Mouse (Mus musculus) limb, embryonic 12.5 days (tissue): ENCODE data around the gene Rsrc1. TPM values are rescaled to one million over a fixed set of nuclear protein-coding genes. Genes with fewer than 3 reads are reported as not detected.

Experiments
- ATAC-seq: fragments of 200-750 bp; cut with Nextera tagmentation; 2 replicates; pipeline ENCODE4 v1.8.0; 2017; ENCODE audit warnings: low read depth, moderate TSS enrichment; ENCODE audit not compliant: insufficient number of reproducible peaks, insufficient read depth, low FRiP score, low TSS enrichment
- H3K27ac ChIP-seq: fragments of 300-500 bp; sonication (generic); 2 replicates; pipeline ENCODE4 v1.5.1; 2016; ENCODE audit warnings: mild to moderate bottlenecking, moderate library complexity
- H3K27me3 ChIP-seq: fragments of 300-500 bp; sonication (generic); 2 replicates; pipeline ENCODE4 v1.6.1; 2016; ENCODE audit warnings: mild to moderate bottlenecking, moderate library complexity
- H3K36me3 ChIP-seq: fragments of 300-500 bp; sonication (generic); 2 replicates; pipeline ENCODE4 v1.6.1; 2016; ENCODE audit warnings: mild to moderate bottlenecking, moderate library complexity
- H3K4me1 ChIP-seq: fragments of 300-500 bp; sonication (generic); replicated peaks from 2 replicates; pipeline ENCODE4 v1.6.1; 2016
- H3K4me2 ChIP-seq: fragments of 300-500 bp; sonication (generic); 2 replicates; pipeline ENCODE4 v1.6.1; 2016; ENCODE audit warnings: mild to moderate bottlenecking, moderate library complexity
- H3K4me3 ChIP-seq: fragments of 300-500 bp; sonication (generic); replicated peaks from 2 replicates; pipeline ENCODE4 v1.5.1; 2016; ENCODE audit warnings: mild to moderate bottlenecking
- H3K9ac ChIP-seq: fragments of 300-500 bp; sonication (generic); replicated peaks from 2 replicates; pipeline ENCODE4 v1.6.1; 2016; ENCODE audit warnings: mild to moderate bottlenecking, moderate library complexity
- H3K9me3 ChIP-seq: fragments of 300-500 bp; sonication (generic); 2 replicates; pipeline ENCODE4 v1.6.1; 2016; ENCODE audit warnings: mild to moderate bottlenecking, moderate library complexity
- WGBS: fragments of 180-500 bp; shearing (Covaris S2); methylation state at CpG from one replicate; pipeline ENCODE4 v1.1.7; 2016; 5-methylcytosine and 5-hydroxymethylcytosine counted together
- polyA plus RNA-seq: library from polyadenylated mRNA; unstranded; fragments of >200 nt; fragmentation: Nextera tagmentation; extraction: Ambion mirVana; gene quantifications from 2 replicates; pipeline ENCODE4 v1.2.1, GENCODE M21; 2016

Gene Rsrc1
- polyA plus RNA-seq, 1 experiment from 2014 or later, result 49.5 TPM

DNA sequence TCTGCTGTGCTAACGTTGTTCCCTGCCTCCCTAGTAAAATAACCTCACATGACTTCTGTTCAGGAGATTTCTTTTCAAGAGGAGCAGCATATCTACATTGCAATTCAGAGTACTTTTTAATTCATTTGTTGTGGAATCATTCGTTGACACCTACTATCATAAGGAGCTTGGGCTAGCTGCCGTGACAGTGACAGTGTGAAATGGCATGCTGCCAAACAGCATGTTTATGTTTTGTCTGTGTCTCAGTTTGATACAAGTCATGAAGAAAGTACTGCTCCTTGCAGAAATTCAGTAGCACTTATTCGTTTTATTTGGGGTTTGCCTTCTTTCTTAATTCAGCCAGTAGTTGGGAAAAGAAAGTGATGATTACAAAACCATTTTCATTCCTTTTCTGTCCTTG, 303.7 kb downstream of the Rsrc1 start:
- Histone ChIP-seq H3K27ac (no peak overlapping the region), H3K36me3 (no peaks in the 10 kb centered on the region), H3K4me1 (no peaks in the 10 kb centered on the region), H3K9me3 (no peaks in the 10 kb centered on the region), H3K4me3 (no peak overlapping the region), H3K4me2 (no peak overlapping the region), H3K9ac (no peak overlapping the region), H3K27me3 (peaks cover 8% of the 10 kb centered on the region; the same call in 1 of the 2 replicates)
- ATAC-seq, result no peak
- 75% methylated on average over 4 of the region's 4 CpGs for WGBS

- Histone ChIP-seq H3K9me3 (no peaks in the 10 kb centered on the region), H3K27ac (no peak overlapping the region), H3K4me1 (no peaks in the 10 kb centered on the region), H3K9ac (no peak overlapping the region), H3K36me3 (no peaks in the 10 kb centered on the region), H3K27me3 (peaks cover 12% of the 10 kb centered on the region), H3K4me2 (no peak overlapping the region), H3K4me3 (no peak overlapping the region)
- ATAC-seq, result no peak
- WGBS, result 44% methylated on average over 7 of the region's 7 CpGs
Measured at GRCm38 (mm10) chr3:67288664-67289063, 307.5 kb downstream of the Rsrc1 start.

- H3K9me3 ChIP-seq, result no peaks in the 10 kb centered on the region
- no peak overlapping the region for H3K9ac ChIP-seq
- no peaks in the 10 kb centered on the region for H3K4me1 ChIP-seq
- no peak for ATAC-seq
- no peak overlapping the region for H3K27ac ChIP-seq
- H3K4me3 ChIP-seq, result no peak overlapping the region
- peaks cover 12% of the 10 kb centered on the region for H3K27me3 ChIP-seq
- 48% methylated on average over 6 of the region's 6 CpGs for WGBS
- H3K4me2 ChIP-seq, result no peak overlapping the region
- no peaks in the 10 kb centered on the region for H3K36me3 ChIP-seq
Measured at GRCm38 (mm10) chr3:67289482-67289881, 308.3 kb downstream of the Rsrc1 start.

GRCm38 (mm10) chr3:67308725-67309124, 327.5 kb downstream of the Rsrc1 start:
- ATAC-seq, result no peak
- peaks cover 8% of the 10 kb centered on the region for H3K4me1 ChIP-seq
- no peak overlapping the region for H3K27ac ChIP-seq
- no peak overlapping the region for H3K9ac ChIP-seq
- H3K36me3 ChIP-seq, result no peaks in the 10 kb centered on the region
- H3K4me3 ChIP-seq, result no peak overlapping the region
- WGBS, result 90% methylated on average over 1 of the region's 2 CpGs
- H3K27me3 ChIP-seq, result no peaks in the 10 kb centered on the region
- H3K4me2 ChIP-seq, result no peak overlapping the region
- no peaks in the 10 kb centered on the region for H3K9me3 ChIP-seq

GRCm38 (mm10) chr3:67309644-67310311, 328.6 kb downstream of the Rsrc1 start:
- Histone ChIP-seq H3K27me3 (no peaks in the 10 kb centered on the region), H3K27ac (no peak overlapping the region), H3K36me3 (no peaks in the 10 kb centered on the region), H3K4me3 (no peak overlapping the region), H3K9ac (no peak overlapping the region), H3K9me3 (no peaks in the 10 kb centered on the region), H3K4me2 (no peak overlapping the region), H3K4me1 (peaks cover 8% of the 10 kb centered on the region)
- 22% methylated on average over 7 of the region's 7 CpGs for WGBS
- no peak; the same call in 1 of the 2 replicates for ATAC-seq

DNA sequence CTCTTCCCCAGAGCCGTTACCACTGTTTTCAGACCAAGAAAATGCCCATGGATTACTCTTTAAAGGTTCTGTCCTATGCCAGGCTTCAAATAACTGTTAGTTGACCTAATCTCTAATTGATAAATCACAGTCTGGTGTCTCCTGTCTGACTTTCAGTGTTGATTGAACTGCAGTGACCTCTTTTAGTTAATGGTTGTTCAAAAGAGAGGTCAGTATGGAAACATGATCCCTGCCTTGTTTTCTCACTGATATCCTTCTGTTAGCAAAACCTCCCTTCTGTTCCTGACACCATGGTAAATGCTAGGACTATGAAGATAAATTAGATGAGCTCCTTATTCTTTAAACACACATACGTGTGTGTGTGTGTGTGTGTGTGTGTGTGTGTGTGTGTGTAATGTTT, 330.2 kb downstream of the Rsrc1 start:
- Histone ChIP-seq H3K9me3 (no peaks in the 10 kb centered on the region), H3K36me3 (no peaks in the 10 kb centered on the region), H3K4me2 (no peak overlapping the region), H3K9ac (no peak overlapping the region), H3K4me1 (peaks cover 8% of the 10 kb centered on the region), H3K4me3 (no peak overlapping the region), H3K27me3 (no peaks in the 10 kb centered on the region), H3K27ac (no peak overlapping the region)
- 17% methylated on average over 2 of the region's 2 CpGs for WGBS
- ATAC-seq, result no peak

DNA sequence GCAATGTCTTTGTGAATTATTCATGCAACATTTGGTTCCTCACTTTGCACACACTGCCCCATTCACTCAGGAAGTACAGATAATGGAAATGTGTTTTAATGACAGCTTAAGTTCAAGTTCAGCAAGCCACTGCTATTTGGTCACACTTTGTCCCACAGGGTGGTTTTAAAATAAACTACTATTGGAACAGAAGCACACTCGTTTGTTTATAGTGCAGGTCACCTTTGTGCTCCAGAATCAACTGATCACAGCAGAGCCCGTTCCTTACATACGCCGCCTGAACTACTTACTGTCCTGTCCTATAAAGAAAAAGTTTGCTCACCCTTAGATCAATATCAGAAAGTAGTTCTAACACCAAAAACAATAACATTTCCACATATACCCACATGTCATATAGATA, 341.2 kb downstream of the Rsrc1 start:
- 81% methylated on average over 4 of the region's 4 CpGs for WGBS
- no peaks in the 10 kb centered on the region for H3K4me1 ChIP-seq
- H3K27ac ChIP-seq, result no peak overlapping the region
- H3K36me3 ChIP-seq, result no peaks in the 10 kb centered on the region
- H3K4me2 ChIP-seq, result no peak overlapping the region
- no peak overlapping the region for H3K4me3 ChIP-seq
- ATAC-seq, result no peak
- no peak overlapping the region for H3K9ac ChIP-seq
- H3K9me3 ChIP-seq, result no peaks in the 10 kb centered on the region
- H3K27me3 ChIP-seq, result no peaks in the 10 kb centered on the region

GRCm38 (mm10) chr3:67339558-67339957, 358.4 kb downstream of the Rsrc1 start:
- Histone ChIP-seq H3K27ac (no peak overlapping the region), H3K36me3 (no peaks in the 10 kb centered on the region), H3K4me3 (no peak overlapping the region), H3K4me2 (no peak overlapping the region), H3K4me1 (0 out of 2 replicates have a peak, but pooled peaks cover 5% of the 10 kb centered on the region), H3K9me3 (no peaks in the 10 kb centered on the region), H3K9ac (no peak overlapping the region), H3K27me3 (no peaks in the 10 kb centered on the region)
- WGBS, result 62% methylated on average over 3 of the region's 3 CpGs
- no peak for ATAC-seq

- H3K9ac ChIP-seq, result no peak overlapping the region
- no peaks in the 10 kb centered on the region for H3K9me3 ChIP-seq
- H3K4me2 ChIP-seq, result no peak overlapping the region
- H3K36me3 ChIP-seq, result no peaks in the 10 kb centered on the region
- 49% methylated on average over 7 of the region's 7 CpGs for WGBS
- no peak overlapping the region for H3K4me3 ChIP-seq
- H3K4me1 ChIP-seq, result 0 out of 2 replicates have a peak, but pooled peaks cover 5% of the 10 kb centered on the region
- no peak overlapping the region for H3K27ac ChIP-seq
- no peak for ATAC-seq
- no peaks in the 10 kb centered on the region for H3K27me3 ChIP-seq
Measured at GRCm38 (mm10) chr3:67340921-67341320, 359.7 kb downstream of the Rsrc1 start.

GRCm38 (mm10) chr3:67343004-67343662, 361.9 kb downstream of the Rsrc1 start:
- no peak for ATAC-seq
- 34% methylated on average over 5 of the region's 5 CpGs for WGBS
- H3K27me3 ChIP-seq, result no peaks in the 10 kb centered on the region

GRCm38 (mm10) chr3:67344599-67344998, 363.4 kb downstream of the Rsrc1 start:
- 0 out of 2 replicates have a peak, but pooled peaks cover 5% of the 10 kb centered on the region for H3K4me1 ChIP-seq
- no peak overlapping the region for H3K4me2 ChIP-seq
- no peak overlapping the region for H3K9ac ChIP-seq
- ATAC-seq, result no peak
- H3K9me3 ChIP-seq, result no peaks in the 10 kb centered on the region
- no peak overlapping the region for H3K27ac ChIP-seq
- no peak overlapping the region for H3K4me3 ChIP-seq
- no peaks in the 10 kb centered on the region for H3K27me3 ChIP-seq
- H3K36me3 ChIP-seq, result no peaks in the 10 kb centered on the region
- WGBS, result 7% methylated on average over 2 of the region's 2 CpGs

More at GRCm38 (mm10) chr3:67343004-67343662, 361.9 kb downstream of the Rsrc1 start:
- Histone ChIP-seq H3K9ac (no peak overlapping the region), H3K36me3 (no peaks in the 10 kb centered on the region), H3K9me3 (no peaks in the 10 kb centered on the region), H3K4me2 (no peak overlapping the region), H3K4me1 (0 out of 2 replicates have a peak, but pooled peaks cover 5% of the 10 kb centered on the region), H3K4me3 (no peak overlapping the region), H3K27ac (no peak overlapping the region)
